Mouse (Mus musculus) CD4-positive, CD25-positive, alpha-beta regulatory T cell, adult 2 months (primary cell): Measurements from ENCODE around the gene Retnlb.
"Not testable (repeated sequence)": the region's sequence is repeated elsewhere in the genome, so short reads cannot be mapped to it uniquely, and the experiment has no call there.

Source experiments
- DNase-seq: peaks from one replicate; pipeline ENCODE4 v3.0.0-alpha.2; 2012; ENCODE audit warnings: low read depth, low spot score

Retnlb gene

DNA sequence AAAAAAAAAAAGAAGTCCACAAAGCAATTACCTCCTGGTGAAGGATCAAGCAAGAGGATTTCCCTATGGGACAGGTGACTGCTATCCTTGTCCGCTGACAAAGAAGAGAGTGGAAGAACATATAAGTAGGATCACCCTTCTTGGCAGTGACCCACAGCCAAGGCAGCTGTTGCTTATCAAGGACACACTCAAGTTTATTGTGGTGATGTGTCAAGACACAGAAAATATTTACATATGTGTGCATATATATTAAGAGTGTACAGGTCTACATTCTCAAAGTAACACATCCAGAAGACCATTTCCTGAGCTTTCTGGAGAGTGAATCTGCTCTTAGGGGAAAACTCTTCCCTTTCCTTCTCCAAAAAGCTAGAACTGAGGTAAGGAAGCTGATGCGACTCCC is at the start of gene Retnlb:
Retnlb (plus strand) TSS at position 162 of the 400 bp plus-strand sequence.
- no peak for DNase-seq

DNA sequence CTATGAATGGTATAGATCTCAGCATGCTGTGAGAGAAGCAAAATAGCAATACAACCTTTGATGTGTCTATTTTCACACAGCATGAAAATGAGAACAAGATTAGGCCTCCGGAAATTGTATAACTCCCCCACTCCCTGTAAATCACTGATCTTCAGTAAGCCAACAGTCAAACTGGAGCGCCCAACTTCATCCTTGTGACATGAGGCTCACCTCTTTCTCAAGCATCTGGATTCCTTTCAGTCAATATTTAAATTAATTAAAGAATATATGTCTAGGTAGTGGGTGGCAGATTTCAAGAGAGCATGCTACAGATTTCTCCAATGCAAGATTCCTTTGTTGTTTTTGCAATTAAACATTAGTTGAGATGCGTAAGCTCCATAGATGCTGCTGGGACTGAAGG is 47.5 kb upstream of the Retnlb start:
- peak; percentile 33 for DNase-seq

GRCm38 (mm10) chr16:48771971-48772445 is 44.6 kb upstream of the Retnlb start, which contains the start of gene Trat1:
Gene Trat1 (minus strand): TSS chr16:48772021.
- DNase-seq, result peak; percentile 63

- peak; percentile 68 for DNase-seq
Measured at GRCm38 (mm10) chr16:48777254-48777653, 39.4 kb upstream of the Retnlb start.

GRCm38 (mm10) chr16:48786258-48786657 is 30.4 kb upstream of the Retnlb start:
- DNase-seq, result peak; percentile 47

- peak; percentile 50 for DNase-seq
Measured at GRCm38 (mm10) chr16:48788704-48789185, 27.9 kb upstream of the Retnlb start.

DNA sequence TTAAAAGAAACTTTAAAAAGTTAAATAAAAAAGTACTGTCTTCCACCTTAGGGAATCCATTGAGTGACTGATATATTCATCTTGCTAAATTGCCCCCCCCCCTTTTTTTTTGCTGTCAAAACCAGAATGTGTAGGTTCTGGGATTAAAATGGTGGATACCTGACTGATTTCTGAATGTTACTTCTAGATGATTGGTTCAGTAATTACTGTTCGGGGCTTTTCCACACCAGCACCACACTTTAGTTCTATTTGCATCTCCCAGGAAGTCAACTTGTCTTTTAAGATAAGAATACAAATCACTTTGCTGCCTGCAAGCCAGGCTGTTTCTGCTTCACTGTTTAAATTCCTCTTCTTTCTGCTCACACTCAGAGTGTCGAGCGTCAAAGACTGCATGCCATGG is 18.4 kb upstream of the Retnlb start:
- peak; percentile 40 for DNase-seq

DNA sequence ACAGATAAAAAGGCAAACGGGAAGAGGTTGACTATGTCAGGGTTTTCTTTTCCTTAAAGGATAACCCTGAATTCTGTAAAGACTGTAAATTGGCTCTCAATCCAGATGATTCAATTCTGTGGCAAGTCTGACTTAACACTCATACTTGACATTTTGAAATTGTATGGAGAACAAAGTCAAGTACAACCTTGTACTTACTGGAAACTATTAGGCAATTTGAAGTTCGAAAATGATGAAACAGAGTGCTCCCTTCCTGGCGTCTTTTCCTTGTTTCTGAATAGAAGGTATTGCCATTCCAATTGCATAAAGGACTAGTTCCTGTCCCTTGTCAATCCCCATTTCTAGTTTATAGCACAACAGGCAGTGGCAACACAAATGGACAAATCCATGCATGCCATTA is 17.2 kb upstream of the Retnlb start:
- no peak for DNase-seq

DNA sequence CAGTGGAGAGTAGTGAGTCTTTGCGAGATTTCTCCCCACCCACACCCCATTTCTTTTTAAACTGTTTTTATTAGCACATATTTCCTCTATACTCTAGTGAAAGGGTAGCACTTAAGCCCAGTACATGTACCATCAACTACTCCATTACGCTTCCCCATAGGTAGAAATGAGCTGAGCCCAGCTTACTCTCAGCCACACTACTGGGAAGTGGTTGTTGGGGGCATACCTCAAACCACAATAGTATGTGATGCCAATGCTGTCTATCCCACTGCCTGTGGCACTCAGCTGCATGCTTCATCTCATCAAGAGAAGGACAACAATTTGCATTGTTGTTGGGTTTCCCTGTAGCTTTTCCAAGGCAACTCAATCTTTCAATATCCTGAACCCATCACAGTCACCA is 15.8 kb upstream of the Retnlb start:
- no peak for DNase-seq

DNA sequence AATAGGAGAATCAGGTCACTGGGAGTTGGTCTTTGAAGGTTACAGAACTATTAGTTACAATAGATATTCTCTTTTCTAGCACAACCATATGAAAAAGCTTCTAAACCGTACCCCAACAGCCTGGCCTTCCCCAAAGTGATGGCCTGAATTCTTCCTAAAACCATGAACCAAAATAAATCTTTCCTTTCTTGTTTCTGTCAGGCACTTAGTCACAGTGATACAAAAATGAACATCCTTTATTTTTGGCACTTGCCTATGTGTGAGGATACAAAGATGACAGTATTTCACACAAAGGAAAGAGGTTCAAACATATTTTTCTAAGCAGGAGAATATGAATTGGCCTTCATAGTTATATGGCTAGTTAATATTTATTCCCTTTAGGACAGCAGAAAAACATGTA is 11.2 kb upstream of the Retnlb start:
- DNase-seq, result no peak

DNA sequence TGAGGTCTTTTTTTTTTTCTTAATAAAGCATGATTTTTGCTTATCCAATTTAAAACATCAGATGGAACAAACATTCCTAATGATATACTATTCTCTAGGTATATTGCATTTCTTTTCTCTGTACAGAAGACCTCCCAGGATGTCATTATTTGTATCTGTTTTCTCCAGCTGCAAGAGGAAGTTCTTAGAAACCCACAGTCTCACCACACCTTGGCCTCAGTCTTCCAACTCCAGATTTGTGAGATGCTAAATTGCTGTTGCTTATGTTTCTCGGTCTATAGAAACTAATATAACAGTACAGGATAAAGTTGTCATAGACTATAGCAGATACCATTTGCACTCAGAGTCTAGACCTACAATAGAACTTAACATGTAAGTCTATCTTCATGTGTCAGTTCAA is 10.1 kb upstream of the Retnlb start:
- DNase-seq, result peak; percentile 38

- peak; percentile 78 for DNase-seq
Measured at GRCm38 (mm10) chr16:48809374-48809773, 7.3 kb upstream of the Retnlb start.

GRCm38 (mm10) chr16:48811881-48812436 is 4.7 kb upstream of the Retnlb start:
- DNase-seq, result no peak

DNA sequence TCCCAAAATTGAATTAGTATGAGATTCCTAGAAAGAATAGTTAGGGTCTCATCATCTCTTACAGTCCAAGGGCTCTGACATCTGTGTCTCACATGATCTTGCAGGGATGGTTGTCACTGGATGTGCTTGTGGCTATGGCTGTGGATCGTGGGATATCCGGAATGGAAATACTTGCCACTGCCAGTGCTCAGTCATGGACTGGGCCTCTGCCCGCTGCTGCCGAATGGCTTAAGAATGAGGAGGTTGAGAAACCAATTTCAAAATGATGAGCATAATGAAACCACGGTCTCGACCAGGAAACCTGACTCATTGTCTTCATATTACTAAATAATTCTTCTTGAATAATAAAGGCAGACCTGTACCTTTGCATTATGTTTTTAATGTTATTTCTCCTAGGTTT is 1.9 kb downstream of the Retnlb start:
- no peak for DNase-seq

DNA sequence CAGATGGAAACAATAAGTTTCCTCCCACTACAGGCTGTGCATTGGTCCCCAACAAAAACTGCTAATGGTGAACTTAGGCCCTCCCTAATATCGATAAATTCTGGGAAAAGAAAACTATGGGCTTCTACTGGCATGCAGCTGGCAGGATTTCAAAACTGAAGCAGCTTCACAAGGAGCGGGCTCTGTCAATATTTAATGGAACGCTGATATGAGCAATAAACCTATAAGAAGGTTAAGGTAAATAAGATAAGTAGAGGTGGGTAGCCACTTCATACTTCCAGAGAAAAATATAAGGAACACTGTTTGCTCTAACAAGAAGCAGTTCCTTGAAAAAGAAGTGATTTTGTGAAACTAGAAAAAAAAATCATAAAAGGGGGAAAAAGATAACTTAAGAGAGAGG is 9.8 kb downstream of the Retnlb start:
- no peak for DNase-seq

- DNase-seq, result no peak
Measured at GRCm38 (mm10) chr16:48827625-48828024, 11.0 kb downstream of the Retnlb start.

- no peak for DNase-seq
Measured at GRCm38 (mm10) chr16:48829060-48829459, 12.4 kb downstream of the Retnlb start.

DNA sequence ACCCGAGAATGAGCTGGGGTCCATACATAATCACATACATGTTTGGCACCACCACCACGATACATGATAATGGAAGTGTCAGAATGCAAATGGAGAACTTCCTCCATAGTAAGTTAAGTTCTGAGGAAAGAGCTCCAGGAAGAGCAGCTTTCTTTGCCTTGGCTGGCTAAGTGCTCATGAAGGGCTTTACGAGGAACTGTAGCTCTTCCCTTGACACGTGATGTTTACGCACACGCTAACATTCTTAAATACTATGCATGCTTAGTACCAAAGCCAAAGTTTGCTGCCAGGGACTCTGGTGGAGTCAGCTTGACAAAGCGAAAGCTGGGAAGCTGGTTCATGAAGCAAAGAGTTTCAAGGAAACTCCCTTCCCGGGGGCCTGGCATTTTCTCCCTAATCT is 15.4 kb downstream of the Retnlb start:
- no peak for DNase-seq

DNA sequence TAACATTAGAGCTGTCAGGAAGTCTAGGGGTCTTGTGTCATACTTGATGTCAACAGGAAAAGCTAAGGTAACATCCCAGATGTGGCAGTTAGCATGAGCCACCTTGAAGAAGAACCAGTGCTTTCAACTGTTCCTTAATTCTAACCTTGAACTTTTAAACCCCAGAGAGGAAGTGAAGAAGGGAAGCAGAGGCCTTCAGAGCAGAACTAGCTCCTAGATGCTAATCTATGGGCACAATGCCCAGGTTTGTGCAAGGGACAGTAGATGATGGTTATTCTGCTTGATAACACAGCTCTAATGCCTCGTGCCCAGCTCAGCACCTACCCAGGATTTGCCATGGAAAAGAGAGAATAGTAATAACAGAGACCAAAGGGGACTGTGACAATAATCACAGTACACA is 17.0 kb downstream of the Retnlb start:
- not testable (repeated sequence) for DNase-seq

DNA sequence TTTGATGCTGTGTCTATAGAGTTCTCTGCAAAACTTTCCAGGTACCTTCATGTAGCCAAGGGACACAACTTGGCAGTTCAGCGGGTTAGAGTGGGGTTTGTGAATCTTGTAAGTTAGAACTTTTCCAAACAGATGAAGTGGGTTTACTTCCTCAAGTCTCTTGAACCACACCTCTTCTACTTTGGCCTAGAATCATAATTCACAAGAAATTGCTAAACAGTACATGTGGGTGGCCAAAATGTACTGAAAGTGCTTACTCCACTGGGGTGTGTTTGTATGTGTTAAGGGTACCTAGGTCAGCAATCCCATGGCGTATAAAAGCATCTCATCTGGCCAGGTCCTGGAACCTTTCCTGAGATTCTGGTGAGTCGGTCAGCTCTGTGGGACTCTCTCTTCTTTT is 25.6 kb downstream of the Retnlb start, which contains the start of gene Retnla:
Retnla (plus strand) TSS at position 286 of the 400 bp plus-strand sequence.
- DNase-seq, result no peak

GRCm38 (mm10) chr16:48843671-48844386 is 27.2 kb downstream of the Retnlb start:
- no peak for DNase-seq

DNA sequence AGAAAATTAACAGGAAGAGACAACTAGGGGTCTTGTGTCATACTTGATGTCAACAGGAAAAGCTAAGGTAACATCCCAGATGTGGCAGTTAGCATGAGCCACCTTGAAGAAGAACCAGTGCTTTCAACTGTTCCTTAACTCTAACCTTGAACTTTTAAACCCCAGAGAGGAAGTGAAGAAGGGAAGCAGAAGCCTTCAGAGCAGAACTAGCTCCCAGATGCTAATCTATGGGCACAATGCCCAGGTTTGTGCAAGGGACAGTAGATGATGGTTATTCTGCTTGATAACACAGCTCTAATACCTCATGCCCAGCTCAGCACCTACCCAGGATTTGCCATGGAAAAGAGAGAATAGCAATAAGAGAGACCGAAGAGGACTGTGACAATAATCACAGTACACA is 48.3 kb downstream of the Retnlb start:
- DNase-seq, result not testable (repeated sequence)

- no peak for DNase-seq
Measured at GRCm38 (mm10) chr16:48867690-48868089, 51.0 kb downstream of the Retnlb start.
